Mouse (Mus musculus): Measurements from ENCODE around the gene Dusp5. TPM values are rescaled to one million over a fixed set of nuclear protein-coding genes. Genes with fewer than 3 reads are reported as not detected.

Gene Dusp5
- polyA plus RNA-seq, 1 experiment, result 10.4 TPM

GRCm38 (mm10) chr19:53552795-53553194 is 23.9 kb downstream of the Dusp5 start:
- no peak for DNase-seq
- Histone ChIP-seq H3K4me1 (ENCODE audit: control insufficient read depth, insufficient read depth, low read length) (no peaks in the 10 kb centered on the region), H3K4me3 (replicated peaks; ENCODE audit: extremely low read depth, low read depth, low read length) (no peak overlapping the region)
- TF ChIP-seq CTCF (IDR thresholded peaks at IDR 0.05; ENCODE audit: insufficient read depth, low read length) (no peak), POLR2A (IDR thresholded peaks at IDR 0.05; ENCODE audit: borderline replicate concordance, extremely low read depth, low read depth, low read length) (no peak)
- WGBS, result 51% methylated on average over 6 of the region's 6 CpGs

- WGBS, result 81% methylated on average over 11 of the region's 11 CpGs
- no peaks in the 10 kb centered on the region for H3K4me1 ChIP-seq (ENCODE audit: control insufficient read depth, insufficient read depth, low read length)
- TF ChIP-seq CTCF (IDR thresholded peaks at IDR 0.05; ENCODE audit: insufficient read depth, low read length), result no peak
- TF ChIP-seq POLR2A (IDR thresholded peaks at IDR 0.05; ENCODE audit: borderline replicate concordance, extremely low read depth, low read depth, low read length), result no peak
- H3K4me3 ChIP-seq (replicated peaks; ENCODE audit: extremely low read depth, low read depth, low read length), result no peak overlapping the region
- DNase-seq, result no peak
Observed at GRCm38 (mm10) chr19:53554402-53554801, 25.5 kb downstream of the Dusp5 start.

DNA sequence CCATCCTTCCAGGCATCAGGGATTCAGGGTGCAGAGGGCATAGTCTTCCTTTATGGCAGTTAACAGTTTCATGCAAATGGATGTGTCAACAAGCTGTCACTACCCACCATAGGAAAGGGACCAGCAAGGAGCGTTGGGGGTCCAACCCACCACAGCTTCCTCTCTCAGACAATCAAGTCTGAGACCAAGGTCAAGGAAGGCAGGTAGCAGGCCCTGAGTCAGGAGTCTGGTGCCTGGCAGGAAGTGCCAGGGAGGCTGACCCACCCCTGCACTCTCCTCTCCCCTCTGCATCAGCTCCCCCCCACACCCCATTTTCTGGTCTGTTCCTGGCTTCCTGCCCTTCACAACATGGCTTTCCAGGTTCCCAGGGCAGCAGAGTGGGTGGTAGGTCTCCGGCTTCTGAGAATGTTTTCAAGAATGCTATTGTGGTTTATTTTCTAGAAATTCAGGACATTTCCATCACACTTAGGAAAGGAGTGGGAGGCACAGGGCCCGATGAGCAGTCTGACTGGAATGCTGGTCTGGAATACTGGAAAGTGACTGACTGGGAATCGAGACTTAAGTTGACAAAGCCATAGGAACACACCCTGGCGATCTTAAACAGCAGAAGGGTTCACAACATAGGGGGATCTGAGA is 26.2 kb downstream of the Dusp5 start:
- TF ChIP-seq CTCF (IDR thresholded peaks at IDR 0.05; ENCODE audit: insufficient read depth, low read length) (no peak), POLR2A (IDR thresholded peaks at IDR 0.05; ENCODE audit: borderline replicate concordance, extremely low read depth, low read depth, low read length) (no peak)
- no peak for DNase-seq
- no peak overlapping the region for H3K4me3 ChIP-seq (replicated peaks; ENCODE audit: extremely low read depth, low read depth, low read length)
- 51% methylated on average over 5 of the region's 5 CpGs for WGBS
- no peaks in the 10 kb centered on the region for H3K4me1 ChIP-seq (ENCODE audit: control insufficient read depth, insufficient read depth, low read length)

DNA sequence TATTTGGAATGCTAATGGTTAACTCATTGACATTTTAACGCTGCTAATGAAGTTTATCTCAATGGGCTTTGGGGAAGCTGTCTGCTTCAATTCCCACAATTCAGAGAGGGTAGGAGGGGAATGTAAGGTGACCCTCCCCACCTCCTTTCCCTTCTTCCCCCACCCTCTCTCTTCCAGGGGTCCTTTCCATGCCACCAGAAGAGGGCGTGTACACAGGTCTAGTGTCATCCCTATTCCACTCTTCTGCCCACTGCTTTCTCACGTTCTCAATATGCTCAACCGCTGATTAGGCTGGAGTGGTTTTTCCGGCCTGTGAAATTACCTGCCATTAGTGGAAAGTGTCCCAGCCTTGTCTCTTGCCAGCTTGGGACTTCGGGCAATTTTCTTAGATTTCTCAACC is 27.9 kb downstream of the Dusp5 start:
- Histone ChIP-seq H3K4me3 (replicated peaks; ENCODE audit: extremely low read depth, low read depth, low read length) (no peak overlapping the region), H3K4me1 (ENCODE audit: control insufficient read depth, insufficient read depth, low read length) (no peaks in the 10 kb centered on the region)
- TF ChIP-seq POLR2A (IDR thresholded peaks at IDR 0.05; ENCODE audit: borderline replicate concordance, extremely low read depth, low read depth, low read length) (no peak), CTCF (IDR thresholded peaks at IDR 0.05; ENCODE audit: insufficient read depth, low read length) (no peak)
- no peak for DNase-seq
- WGBS, result 37% methylated on average over 6 of the region's 6 CpGs

DNA sequence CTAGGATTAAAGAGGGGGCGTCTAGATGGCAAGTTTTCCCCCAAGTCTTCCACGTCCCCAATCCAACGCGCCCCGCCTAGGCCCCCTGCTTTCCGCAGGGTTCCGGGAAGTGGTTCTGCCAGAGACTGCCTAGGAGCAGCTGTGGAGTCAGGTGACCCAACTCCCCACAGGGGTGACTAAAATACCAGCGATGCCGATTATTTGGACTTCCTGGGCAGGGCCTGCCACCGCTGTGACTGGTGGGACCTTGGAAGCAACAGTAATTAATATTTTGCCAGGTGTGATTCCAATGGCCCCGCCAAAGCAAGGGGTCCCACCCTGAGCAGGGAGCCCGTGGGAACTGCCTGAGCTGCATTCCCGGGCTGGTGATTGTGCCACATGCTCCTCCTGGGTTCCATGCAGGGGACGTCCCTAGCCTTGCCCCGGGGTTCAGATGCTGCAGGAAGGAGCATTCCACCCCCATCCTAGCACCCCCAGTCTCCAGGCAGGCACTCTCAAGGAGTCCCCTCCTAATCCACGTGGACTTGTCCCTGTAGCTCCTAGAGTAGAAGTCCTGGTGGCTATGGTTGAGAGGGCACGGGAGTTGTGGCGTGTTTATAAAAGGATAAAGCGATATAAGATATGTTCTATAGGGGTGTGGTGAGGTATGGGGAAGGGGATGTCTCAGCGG is 28.5 kb downstream of the Dusp5 start:
- H3K4me3 ChIP-seq (replicated peaks; ENCODE audit: extremely low read depth, low read depth, low read length), result no peak overlapping the region
- no peaks in the 10 kb centered on the region for H3K4me1 ChIP-seq (ENCODE audit: control insufficient read depth, insufficient read depth, low read length)
- no peak for DNase-seq
- TF ChIP-seq POLR2A (IDR thresholded peaks at IDR 0.05; ENCODE audit: borderline replicate concordance, extremely low read depth, low read depth, low read length) (no peak), CTCF (IDR thresholded peaks at IDR 0.05; ENCODE audit: insufficient read depth, low read length) (no peak)
- WGBS, result 29% methylated on average over 20 of the region's 20 CpGs

- DNase-seq, result no peak
- WGBS, result 84% methylated on average over 3 of the region's 3 CpGs
- no peak for TF ChIP-seq POLR2A (IDR thresholded peaks at IDR 0.05; ENCODE audit: borderline replicate concordance, extremely low read depth, low read depth, low read length)
- TF ChIP-seq CTCF (IDR thresholded peaks at IDR 0.05; ENCODE audit: insufficient read depth, low read length), result no peak
- Histone ChIP-seq H3K4me1 (ENCODE audit: control insufficient read depth, insufficient read depth, low read length) (no peaks in the 10 kb centered on the region), H3K4me3 (replicated peaks; ENCODE audit: extremely low read depth, low read depth, low read length) (no peak overlapping the region)
Observed at GRCm38 (mm10) chr19:53560436-53560835, 31.5 kb downstream of the Dusp5 start.

DNA sequence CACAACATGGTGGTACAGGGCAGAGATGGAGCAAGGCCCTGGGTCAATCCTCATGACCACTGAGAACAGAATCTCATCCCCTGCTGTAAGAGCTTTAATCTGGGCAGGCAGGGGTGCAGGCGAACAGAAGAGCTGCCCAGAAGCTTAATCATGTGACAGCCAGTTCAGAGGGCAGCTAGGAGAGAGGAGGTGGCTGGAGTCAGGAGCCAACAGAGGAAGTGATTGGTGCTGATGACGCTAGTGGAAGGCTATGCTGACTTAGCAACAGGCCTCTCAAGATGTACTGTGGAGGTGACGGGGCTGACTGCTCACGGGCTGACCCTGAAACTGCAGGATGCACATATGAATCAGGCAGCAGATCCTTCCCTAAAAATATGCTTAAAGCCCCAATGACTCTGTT is 35.3 kb downstream of the Dusp5 start:
- 39% methylated on average over 4 of the region's 4 CpGs for WGBS
- no peaks in the 10 kb centered on the region for H3K4me1 ChIP-seq (ENCODE audit: control insufficient read depth, insufficient read depth, low read length)
- TF ChIP-seq CTCF (IDR thresholded peaks at IDR 0.05; ENCODE audit: insufficient read depth, low read length), result no peak
- TF ChIP-seq POLR2A (IDR thresholded peaks at IDR 0.05; ENCODE audit: borderline replicate concordance, extremely low read depth, low read depth, low read length), result no peak
- no peak for DNase-seq
- no peak overlapping the region for H3K4me3 ChIP-seq (replicated peaks; ENCODE audit: extremely low read depth, low read depth, low read length)

DNA sequence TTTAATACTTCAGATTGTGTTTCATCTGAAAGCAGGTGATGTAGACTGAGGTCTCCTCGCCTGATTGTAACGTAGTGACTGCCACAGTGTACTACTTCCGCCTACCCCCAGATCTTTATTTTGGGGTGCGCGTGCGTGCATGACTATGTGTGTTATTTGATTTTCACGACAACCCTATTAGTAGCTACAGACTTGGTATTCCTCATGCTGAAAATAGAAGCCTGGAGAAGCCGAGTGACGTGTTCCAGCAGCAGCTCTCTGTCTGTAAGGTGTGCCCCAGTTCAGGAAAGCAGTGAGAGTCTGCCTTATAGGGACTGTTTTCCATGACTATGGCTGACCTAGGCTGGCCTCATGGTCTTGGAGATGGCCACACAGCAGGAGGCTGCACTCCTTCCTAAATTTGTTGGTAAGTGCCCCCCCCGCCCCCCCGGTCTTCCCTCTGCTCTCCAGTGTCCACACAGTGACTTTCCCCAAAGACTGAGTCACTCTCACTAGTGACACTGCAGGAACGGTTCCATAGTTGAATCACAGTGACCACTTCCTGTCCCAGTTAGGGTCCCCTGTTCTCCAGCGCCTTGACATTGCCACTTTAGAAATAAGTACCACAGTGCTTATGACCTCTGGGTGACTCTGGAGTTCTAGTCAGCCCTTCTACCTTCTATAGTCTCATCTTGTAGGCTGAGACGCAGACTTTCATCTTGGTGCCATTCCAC is 36.8 kb downstream of the Dusp5 start:
- WGBS, result 89% methylated on average over 14 of the region's 14 CpGs
- TF ChIP-seq POLR2A (IDR thresholded peaks at IDR 0.05; ENCODE audit: borderline replicate concordance, extremely low read depth, low read depth, low read length) (no peak), CTCF (IDR thresholded peaks at IDR 0.05; ENCODE audit: insufficient read depth, low read length) (no peak)
- no peak for DNase-seq
- Histone ChIP-seq H3K4me1 (ENCODE audit: control insufficient read depth, insufficient read depth, low read length) (no peaks in the 10 kb centered on the region), H3K4me3 (replicated peaks; ENCODE audit: extremely low read depth, low read depth, low read length) (no peak overlapping the region)

DNA sequence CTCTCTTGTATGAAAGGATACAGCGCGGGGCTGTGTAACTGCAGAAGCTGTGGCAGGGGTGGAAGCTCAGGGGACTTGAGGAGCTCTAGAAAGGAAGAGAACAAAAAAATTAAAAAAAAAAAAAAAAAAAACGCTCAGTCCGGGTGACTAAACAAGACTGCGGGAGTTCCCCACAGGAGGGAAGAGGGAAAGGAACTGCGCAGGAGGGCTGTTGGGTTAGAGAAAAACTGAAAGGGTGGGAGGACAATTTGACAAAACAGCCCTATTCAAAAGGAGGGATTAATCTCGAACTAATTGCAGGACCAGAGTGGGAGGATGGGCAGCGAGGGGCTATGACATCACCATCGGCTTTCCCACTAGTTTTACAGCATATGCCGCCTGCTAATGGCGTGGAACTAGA is 39.0 kb downstream of the Dusp5 start:
- Histone ChIP-seq H3K4me1 (ENCODE audit: control insufficient read depth, insufficient read depth, low read length) (no peaks in the 10 kb centered on the region), H3K4me3 (replicated peaks; ENCODE audit: extremely low read depth, low read depth, low read length) (no peak overlapping the region)
- TF ChIP-seq POLR2A (IDR thresholded peaks at IDR 0.05; ENCODE audit: borderline replicate concordance, extremely low read depth, low read depth, low read length) (no peak), CTCF (IDR thresholded peaks at IDR 0.05; ENCODE audit: insufficient read depth, low read length) (no peak)
- DNase-seq, result no peak
- WGBS, result 55% methylated on average over 11 of the region's 11 CpGs
